Mouse (Mus musculus) lung, postnatal 0 days (tissue): ENCODE measurements around the gene Polr2h. TPM values are rescaled to one million over a fixed set of nuclear protein-coding genes. Genes with fewer than 3 reads are reported as not detected.

Source experiments
- ATAC-seq: fragments of 200-750 bp; cut with Nextera tagmentation; 2 replicates; pipeline ENCODE4 v1.8.0; 2017; ENCODE audit warnings: moderate library complexity
- DNase-seq: peaks from one replicate; pipeline ENCODE4 v3.0.0-alpha.2; 2016; ENCODE audit warnings: low spot score
- H3K27ac ChIP-seq: fragments of 300-500 bp; sonication (generic); 2 replicates; pipeline ENCODE4 v1.5.1; 2014; ENCODE audit warnings: antibody characterized with exemption, mild to moderate bottlenecking, low read length, mixed read lengths
- H3K27me3 ChIP-seq: fragments of 300-500 bp; sonication (generic); replicated peaks from 2 replicates; pipeline ENCODE4 v1.6.1; 2014; ENCODE audit warnings: low read length, mixed read lengths; ENCODE audit not compliant: insufficient read depth
- H3K36me3 ChIP-seq: fragments of 300-500 bp; sonication (generic); 2 replicates; pipeline ENCODE4 v1.6.1; 2014; ENCODE audit warnings: low read length, mixed read lengths; ENCODE audit not compliant: insufficient read depth
- H3K4me1 ChIP-seq: fragments of 300-500 bp; sonication (generic); 2 replicates; pipeline ENCODE4 v1.6.1; 2014; ENCODE audit warnings: antibody characterized with exemption, low read depth, low read length, mixed read lengths; ENCODE audit not compliant: insufficient read depth
- H3K4me2 ChIP-seq: fragments of 300-500 bp; sonication (generic); replicated peaks from 2 replicates; pipeline ENCODE4 v1.6.1; 2014; ENCODE audit warnings: low read depth, mild to moderate bottlenecking, low read length, moderate library complexity, mixed read lengths
- H3K4me3 ChIP-seq: fragments of 300-500 bp; sonication (generic); 2 replicates; pipeline ENCODE4 v1.5.1; 2014; ENCODE audit warnings: low read depth, low read length
- H3K9ac ChIP-seq: fragments of 300-500 bp; sonication (generic); replicated peaks from 2 replicates; pipeline ENCODE4 v1.6.1; 2014; ENCODE audit warnings: low read depth, mild to moderate bottlenecking
- H3K9me3 ChIP-seq: fragments of 300-500 bp; sonication (generic); 2 replicates; pipeline ENCODE4 v1.6.1; 2016; ENCODE audit warnings: low read length, mixed read lengths
- CTCF ChIP-seq: IDR thresholded peaks from 2 replicates; pipeline ENCODE4 v1.5.1; 2016; ENCODE audit warnings: antibody characterized with exemption, mild to moderate bottlenecking
- EP300 ChIP-seq: IDR thresholded peaks from 2 replicates; pipeline ENCODE4 v1.6.1; 2016; ENCODE audit warnings: antibody characterized with exemption, mild to moderate bottlenecking, control low read depth
- WGBS: fragments of 180-500 bp; shearing (Covaris S2); extraction: QIAGEN DNeasy Blood & Tissue Kit; methylation state at CpG from one replicate; pipeline ENCODE4 v1.1.7; 2014; 5-methylcytosine and 5-hydroxymethylcytosine counted together
- polyA plus RNA-seq: library from polyadenylated mRNA; unstranded; fragments of >200 nt; fragmentation: Nextera tagmentation; extraction: Ambion mirVana; gene quantifications from 2 replicates; pipeline ENCODE4 v1.2.1, GENCODE M21; 2015

The Polr2h gene
- polyA plus RNA-seq, 1 experiment from 2014 or later: 48.2 TPM

DNA sequence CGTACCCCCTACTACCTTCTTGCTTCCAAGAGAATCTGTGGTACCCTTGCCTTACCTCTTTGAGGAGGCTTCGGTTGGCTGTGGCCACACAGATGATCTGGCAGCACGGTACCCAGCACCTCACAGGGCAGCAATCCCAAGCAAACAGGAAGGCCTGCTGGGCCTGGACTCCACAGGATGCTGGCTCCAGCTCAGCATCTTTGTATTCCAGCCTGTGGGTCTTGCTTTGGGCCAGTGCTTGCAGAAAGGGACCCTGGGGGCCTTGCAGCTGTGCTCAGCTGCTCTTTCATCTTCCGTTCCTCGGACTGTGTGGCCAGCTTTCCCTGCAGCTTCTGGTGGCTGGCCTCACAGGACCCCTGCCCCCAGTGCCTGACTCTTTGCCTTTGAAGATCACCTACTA is 17.4 kb upstream of the Polr2h start:
- Histone ChIP-seq H3K36me3 (0 out of 2 replicates have a peak, but pooled peaks cover 5% of the 10 kb centered on the region), H3K27ac (no peak overlapping the region), H3K4me3 (no peak overlapping the region), H3K9ac (no peak overlapping the region), H3K9me3 (no peaks in the 10 kb centered on the region), H3K4me2 (no peak overlapping the region), H3K27me3 (no peaks in the 10 kb centered on the region), H3K4me1 (peaks cover 6% of the 10 kb centered on the region; the same call in 1 of the 2 replicates)
- 60% methylated on average over 5 of the region's 5 CpGs for WGBS
- DNase-seq (no peak), ATAC-seq (no peak)
- TF ChIP-seq CTCF: no peak
- TF ChIP-seq EP300: no peak

DNA sequence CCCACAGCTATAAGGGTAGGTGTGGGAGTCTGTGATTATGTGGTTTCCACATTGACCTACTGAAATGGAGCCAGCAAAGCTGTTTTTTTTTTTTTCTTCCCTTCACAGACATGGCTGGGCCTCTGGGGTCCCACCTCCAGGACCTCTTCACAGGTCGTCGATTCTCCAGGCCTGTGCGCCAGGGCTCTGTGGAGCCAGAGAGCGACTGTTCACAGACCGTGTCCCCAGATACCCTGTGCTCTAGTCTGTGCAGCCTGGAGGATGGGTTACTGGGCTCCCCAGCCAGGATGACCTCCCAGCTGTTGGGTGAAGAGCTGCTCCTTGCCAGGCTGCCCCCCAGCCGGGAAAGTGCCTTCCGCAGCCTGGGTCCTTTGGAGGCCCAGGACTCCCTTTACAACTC is 16.1 kb upstream of the Polr2h start:
- Histone ChIP-seq H3K4me1 (no peaks in the 10 kb centered on the region), H3K27me3 (no peaks in the 10 kb centered on the region), H3K4me2 (no peak overlapping the region), H3K36me3 (0 out of 2 replicates have a peak, but pooled peaks cover 5% of the 10 kb centered on the region), H3K27ac (no peak overlapping the region), H3K4me3 (no peak overlapping the region), H3K9ac (no peak overlapping the region), H3K9me3 (no peaks in the 10 kb centered on the region)
- ATAC-seq (no peak), DNase-seq (no peak)
- 65% methylated on average over 7 of the region's 7 CpGs for WGBS
- TF ChIP-seq CTCF (no peak), EP300 (no peak)

DNA sequence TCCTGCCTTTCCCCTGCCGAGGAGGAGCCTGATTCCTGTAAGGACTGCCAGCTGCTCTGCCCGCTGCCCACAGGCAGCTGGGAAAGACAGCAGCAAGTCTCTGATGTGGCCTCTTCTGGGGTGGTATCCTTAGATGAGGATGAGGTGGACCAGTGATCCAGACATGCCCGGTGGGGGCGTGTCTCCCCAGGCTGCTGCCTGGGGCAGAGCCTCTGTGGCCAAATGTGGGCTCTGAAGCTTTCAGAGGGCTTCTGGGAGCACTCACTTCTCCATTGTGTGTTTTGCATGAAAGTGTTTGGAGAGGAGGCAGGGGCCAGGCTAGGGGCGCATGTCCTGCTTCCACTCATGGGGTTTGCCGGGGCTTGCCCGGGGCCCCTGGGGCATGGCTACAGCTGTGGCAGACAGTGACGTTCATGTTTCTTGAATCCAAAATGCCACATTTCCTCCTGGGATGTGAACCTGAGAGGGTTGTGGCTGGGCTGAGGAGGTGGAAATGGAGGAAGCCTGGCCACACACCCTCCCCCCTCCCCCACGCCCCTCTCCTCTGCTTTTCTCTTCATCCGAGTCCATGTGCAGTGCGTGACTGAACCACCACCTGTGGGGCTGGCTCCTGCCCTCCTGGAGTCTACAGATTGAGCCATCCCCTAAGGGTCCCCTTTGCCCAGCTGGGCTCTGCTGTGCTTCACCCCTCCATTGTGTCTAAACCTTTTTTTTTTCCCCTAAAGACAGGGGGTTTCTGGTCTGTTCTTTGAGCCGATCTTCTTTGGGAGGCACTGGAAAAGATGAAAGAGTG is 15.5 kb upstream of the Polr2h start:
- ATAC-seq (no peak), DNase-seq (no peak)
- Histone ChIP-seq H3K4me1 (no peaks in the 10 kb centered on the region), H3K36me3 (0 out of 2 replicates have a peak, but pooled peaks cover 5% of the 10 kb centered on the region), H3K27ac (no peak overlapping the region), H3K27me3 (no peaks in the 10 kb centered on the region), H3K9me3 (no peaks in the 10 kb centered on the region), H3K4me2 (no peak overlapping the region), H3K4me3 (no peak overlapping the region), H3K9ac (no peak overlapping the region)
- WGBS: 41% methylated on average over 12 of the region's 12 CpGs
- TF ChIP-seq EP300: no peak
- no peak for TF ChIP-seq CTCF

DNA sequence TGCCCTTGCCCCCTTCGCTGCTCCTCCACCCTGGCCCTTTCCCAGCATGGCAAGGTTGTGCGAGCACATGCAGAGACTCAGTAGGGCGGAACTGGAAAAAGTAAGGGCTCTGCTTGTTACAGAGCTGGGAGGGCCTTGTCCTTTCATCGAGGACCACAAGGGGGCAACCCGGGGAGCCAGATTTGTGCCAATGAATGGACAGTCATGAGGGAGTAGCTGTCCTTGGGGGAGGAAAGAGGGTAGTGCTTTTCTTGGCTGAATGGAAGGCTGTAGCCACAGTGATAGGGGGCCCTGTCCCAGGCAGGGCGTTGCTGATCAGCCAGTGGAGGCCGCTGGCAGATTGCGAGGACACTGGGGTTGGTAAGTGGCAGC is 15.0 kb upstream of the Polr2h start:
- peak; percentile 83 for ATAC-seq
- Histone ChIP-seq H3K36me3 (0 out of 2 replicates have a peak, but pooled peaks cover 5% of the 10 kb centered on the region), H3K9ac (no peak overlapping the region), H3K4me2 (no peak overlapping the region), H3K27me3 (no peaks in the 10 kb centered on the region), H3K4me1 (no peaks in the 10 kb centered on the region), H3K27ac (no peak overlapping the region), H3K4me3 (no peak overlapping the region), H3K9me3 (no peaks in the 10 kb centered on the region)
- 8% methylated on average over 8 of the region's 8 CpGs for WGBS
- TF ChIP-seq EP300 (no peak), CTCF (peak; percentile 85)
- DNase-seq: peak; percentile 79

DNA sequence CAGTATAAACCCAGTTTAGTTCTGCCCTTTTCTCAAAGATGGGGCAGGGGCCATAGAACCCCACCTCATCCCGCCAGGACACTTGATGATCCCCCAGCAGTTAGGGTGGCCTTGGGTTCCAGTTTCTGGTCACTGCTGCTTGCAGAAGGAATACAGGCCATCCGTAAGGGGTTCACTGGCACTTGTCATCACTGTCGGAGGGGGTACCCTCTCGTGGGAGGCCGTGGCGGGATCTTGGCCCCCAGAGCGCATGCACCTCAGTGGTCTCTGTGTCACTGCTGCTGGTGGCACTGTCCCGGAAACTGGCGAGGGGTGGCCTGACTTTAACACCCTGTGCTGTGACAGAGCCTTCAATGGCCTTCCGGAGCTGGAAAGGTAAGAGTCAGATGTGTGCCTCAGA is 14.4 kb upstream of the Polr2h start:
- Histone ChIP-seq H3K27me3 (no peaks in the 10 kb centered on the region), H3K9ac (no peak overlapping the region), H3K9me3 (no peaks in the 10 kb centered on the region), H3K4me1 (no peaks in the 10 kb centered on the region), H3K36me3 (0 out of 2 replicates have a peak, but pooled peaks cover 5% of the 10 kb centered on the region), H3K4me3 (no peak overlapping the region), H3K27ac (no peak overlapping the region), H3K4me2 (no peak overlapping the region)
- WGBS: 94% methylated on average over 10 of the region's 10 CpGs
- no peak for DNase-seq
- ATAC-seq: no peak
- TF ChIP-seq CTCF (no peak), EP300 (no peak)

DNA sequence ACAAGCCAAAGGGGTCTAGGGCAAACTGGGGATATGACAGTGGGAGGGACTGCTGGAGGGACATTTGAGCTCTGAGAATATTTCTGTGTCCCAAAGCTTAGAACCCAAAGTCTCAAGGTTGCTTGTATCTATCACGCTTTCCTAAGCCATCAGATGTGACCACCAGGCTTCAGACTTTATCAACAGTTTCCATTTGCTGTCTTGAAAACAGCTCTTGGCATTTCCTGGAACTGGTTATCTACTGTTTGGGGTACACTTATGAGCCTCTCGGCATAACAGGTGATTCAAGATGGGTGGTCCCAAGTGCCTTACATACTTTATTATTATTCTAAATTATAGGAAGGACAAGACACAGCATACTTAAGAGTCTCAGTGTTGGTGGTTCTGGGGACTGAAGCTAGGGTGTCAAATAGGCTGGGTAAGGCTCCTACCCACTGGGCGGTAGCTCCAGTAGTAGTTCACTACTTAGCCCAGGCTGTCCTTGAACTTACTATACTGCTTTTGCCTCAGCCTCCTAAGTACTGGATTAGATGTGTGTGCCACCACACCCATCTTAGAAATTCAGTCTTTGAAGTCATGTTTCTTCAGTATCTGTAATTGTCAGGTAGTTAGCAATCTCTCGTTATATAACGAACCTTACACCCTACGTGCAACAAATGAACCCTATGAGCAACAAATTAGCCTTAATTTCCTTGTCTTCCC is 13.6 kb upstream of the Polr2h start:
- Histone ChIP-seq H3K4me1 (no peaks in the 10 kb centered on the region), H3K4me3 (no peak overlapping the region), H3K9ac (no peak overlapping the region), H3K27me3 (no peaks in the 10 kb centered on the region), H3K9me3 (no peaks in the 10 kb centered on the region), H3K4me2 (no peak overlapping the region), H3K27ac (no peak overlapping the region), H3K36me3 (0 out of 2 replicates have a peak, but pooled peaks cover 5% of the 10 kb centered on the region)
- WGBS: 87% methylated on average over 6 of the region's 6 CpGs
- TF ChIP-seq CTCF (no peak), EP300 (no peak)
- no peak for ATAC-seq
- no peak for DNase-seq
